Mouse (Mus musculus) ES-CJ7 (cell line): Measurements from ENCODE around the gene Ggcx.
"Not testable (repeated sequence)": the region's sequence is repeated elsewhere in the genome, so short reads cannot be mapped to it uniquely, and the experiment has no call there.

Source experiments
- DNase-seq: peaks from one replicate; pipeline ENCODE4 v3.0.0; 2011; ENCODE audit warnings: low read depth, low spot score

The Ggcx gene

GRCm38 (mm10) chr6:72428036-72428435, 13.9 kb downstream of the Ggcx start:
- DNase-seq = peak; percentile 80

- peak; percentile 41 for DNase-seq
Observed at GRCm38 (mm10) chr6:72429061-72429842, 15.1 kb downstream of the Ggcx start.

DNA sequence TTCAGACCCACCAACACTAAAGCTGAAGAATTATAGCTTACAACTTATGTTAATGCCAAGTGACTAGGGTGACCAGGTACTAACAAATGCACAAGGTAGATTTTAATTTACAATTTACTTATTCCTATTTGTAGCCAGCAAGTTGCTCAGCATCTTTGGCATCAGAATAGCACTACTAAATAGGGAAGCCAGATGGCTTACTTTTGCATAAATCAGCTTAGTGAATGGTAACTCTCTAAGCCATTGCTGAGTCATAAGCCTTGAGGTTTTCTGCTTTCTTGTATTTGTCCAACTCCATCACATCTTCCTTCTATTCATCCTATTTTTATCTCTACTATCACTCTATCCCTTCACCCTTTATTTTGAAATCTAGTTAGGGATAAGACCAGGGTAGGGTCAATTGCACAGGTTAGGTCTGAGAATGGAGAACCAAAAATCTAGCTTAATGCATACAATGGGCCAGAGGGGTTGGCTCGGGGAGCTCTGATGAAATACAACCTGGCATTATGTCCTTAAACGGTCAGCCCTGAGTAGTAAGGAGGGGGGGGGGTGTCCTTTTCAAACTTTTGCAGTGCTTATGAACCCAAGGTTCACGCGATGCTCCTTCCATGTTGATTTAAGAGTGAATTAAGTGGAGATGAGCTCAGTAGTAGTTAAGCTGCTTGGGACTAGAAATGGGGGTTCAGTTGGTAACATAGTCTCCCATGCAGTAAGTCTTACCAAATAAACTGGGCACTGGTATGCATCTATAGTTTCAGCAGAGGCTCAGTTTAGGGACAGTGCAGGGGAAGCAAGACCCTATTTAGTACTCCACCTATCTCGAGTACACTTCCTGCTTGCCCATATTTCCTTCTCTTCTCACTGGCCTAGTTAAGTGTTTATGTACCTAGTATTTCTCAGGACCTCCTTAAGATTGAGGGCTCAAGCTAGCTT, 17.1 kb downstream of the Ggcx start:
- DNase-seq = peak; percentile 57

GRCm38 (mm10) chr6:72432153-72432552, 18.0 kb downstream of the Ggcx start:
- no peak for DNase-seq

GRCm38 (mm10) chr6:72438226-72438625, 24.1 kb downstream of the Ggcx start:
- peak; percentile 73 for DNase-seq

- peak; percentile 90 for DNase-seq
Observed at GRCm38 (mm10) chr6:72438862-72439354, 24.8 kb downstream of the Ggcx start.

- DNase-seq = peak; percentile 96
Observed at GRCm38 (mm10) chr6:72439355-72440185, 25.5 kb downstream of the Ggcx start, which contains the start of gene Mat2a. Mat2a (minus strand) TSS chr6:72439558.

DNA sequence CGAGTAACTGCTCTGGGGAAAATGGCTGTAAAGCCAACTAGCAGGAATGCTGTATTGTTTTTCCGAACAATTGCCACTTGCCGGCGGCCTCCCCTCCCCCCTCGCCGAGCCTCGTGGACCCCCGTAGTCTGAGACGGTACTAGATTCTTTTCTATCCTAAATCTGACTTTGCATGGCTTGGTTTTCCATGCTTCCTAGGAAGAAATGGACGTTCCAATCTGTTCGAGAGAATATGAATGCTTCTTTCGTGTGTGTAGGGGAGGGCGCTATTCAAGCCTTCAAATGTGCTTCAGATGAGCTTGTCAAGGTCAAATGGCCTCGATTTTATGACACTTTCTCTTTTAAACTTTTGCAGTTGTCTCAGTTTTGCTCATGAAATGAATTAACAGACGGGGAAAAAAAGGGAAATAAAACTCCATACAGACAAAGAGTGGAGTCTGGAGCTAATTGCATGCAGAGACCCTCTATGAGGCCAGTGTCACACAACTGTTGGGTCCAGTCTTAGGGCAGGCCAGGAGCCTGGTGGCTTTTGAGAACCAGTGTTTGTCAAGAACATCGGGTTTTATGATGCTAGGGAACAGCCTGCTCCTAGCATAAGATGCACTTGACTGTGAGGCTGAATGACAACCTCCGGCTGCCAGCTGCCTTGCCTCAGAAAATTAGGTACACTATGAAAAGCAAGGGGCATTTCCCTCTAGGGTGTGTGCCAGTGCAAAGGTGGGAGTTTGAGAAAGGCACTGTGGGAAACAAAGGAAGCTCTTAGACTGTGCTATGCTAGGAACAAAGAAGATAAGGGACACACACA, 26.3 kb downstream of the Ggcx start:
- DNase-seq = peak; percentile 33

DNA sequence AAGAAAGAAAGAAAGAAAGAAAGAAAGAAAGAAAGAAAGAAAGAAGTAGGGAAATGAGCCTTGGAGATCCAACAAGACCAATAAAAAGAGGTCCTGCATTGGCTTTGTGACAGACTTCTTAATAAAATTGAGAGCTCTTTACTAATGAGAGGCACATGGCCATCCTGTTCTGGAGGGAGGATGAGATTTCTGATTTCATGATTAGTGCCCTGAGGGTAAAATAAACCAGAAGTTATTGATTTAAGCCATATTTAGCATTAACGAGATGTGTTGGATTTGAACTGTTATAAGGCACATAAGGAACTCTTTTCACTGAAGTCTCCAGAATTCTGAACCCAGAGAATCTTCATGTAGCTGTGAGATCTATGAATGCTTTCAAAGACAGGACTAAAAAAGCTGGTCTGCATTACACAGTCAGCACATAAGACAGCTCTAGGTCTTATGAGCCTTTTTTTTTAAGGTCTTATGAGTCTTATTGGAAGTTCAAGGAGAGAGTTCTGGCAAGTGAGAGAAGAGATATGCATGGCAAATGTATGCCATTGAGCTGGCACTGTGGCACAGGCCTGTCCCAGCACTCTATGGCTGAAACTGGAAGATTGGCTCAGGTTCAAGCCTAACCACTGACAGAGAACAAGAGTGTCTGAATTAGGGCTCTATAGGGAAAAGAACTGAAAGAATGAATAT, 29.0 kb downstream of the Ggcx start:
- no peak for DNase-seq

GRCm38 (mm10) chr6:72445011-72445410, 30.9 kb downstream of the Ggcx start:
- DNase-seq = no peak

DNA sequence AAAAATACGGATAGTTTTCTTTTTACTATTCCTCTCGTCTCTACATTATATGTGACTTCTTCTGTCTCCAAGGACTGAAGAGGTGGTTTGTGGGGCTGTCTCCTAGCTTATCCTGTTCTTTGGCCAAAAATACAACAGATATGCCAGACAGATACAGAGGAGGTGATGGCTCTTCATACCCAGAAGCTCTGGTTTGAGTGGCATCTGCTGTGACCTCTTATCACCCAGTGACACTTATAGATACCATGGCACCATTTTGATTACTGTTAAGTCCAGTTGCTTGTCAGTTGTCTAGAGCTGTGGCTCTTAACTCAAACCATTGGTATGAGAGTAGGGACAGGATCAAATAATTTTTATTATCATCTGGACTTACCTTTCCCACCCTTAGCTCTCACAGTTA, 33.4 kb downstream of the Ggcx start:
- no peak for DNase-seq

GRCm38 (mm10) chr6:72451778-72452177, 37.7 kb downstream of the Ggcx start:
- not testable (repeated sequence) for DNase-seq

GRCm38 (mm10) chr6:72452329-72452728, 38.2 kb downstream of the Ggcx start:
- DNase-seq = peak; percentile 84

DNA sequence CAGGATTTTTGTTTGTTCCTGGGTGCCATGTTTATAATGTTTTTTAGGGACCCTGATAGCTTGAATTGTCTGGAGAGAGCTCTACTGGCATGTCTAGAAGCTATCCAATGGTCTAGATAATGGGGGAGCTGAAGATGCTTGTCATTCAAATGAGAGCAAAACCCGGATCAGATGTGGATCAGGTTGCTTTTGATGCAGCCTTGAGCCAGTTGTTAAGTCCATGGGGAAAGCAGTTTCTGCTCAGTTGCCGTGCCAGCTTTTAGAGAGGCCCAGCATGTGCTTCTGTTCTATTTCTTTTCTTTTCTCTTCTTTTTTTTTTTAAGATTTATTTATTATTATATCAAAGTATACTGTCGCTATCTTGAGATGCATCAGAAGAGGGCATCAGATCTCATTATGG, 39.5 kb downstream of the Ggcx start:
- peak; percentile 52 for DNase-seq

DNA sequence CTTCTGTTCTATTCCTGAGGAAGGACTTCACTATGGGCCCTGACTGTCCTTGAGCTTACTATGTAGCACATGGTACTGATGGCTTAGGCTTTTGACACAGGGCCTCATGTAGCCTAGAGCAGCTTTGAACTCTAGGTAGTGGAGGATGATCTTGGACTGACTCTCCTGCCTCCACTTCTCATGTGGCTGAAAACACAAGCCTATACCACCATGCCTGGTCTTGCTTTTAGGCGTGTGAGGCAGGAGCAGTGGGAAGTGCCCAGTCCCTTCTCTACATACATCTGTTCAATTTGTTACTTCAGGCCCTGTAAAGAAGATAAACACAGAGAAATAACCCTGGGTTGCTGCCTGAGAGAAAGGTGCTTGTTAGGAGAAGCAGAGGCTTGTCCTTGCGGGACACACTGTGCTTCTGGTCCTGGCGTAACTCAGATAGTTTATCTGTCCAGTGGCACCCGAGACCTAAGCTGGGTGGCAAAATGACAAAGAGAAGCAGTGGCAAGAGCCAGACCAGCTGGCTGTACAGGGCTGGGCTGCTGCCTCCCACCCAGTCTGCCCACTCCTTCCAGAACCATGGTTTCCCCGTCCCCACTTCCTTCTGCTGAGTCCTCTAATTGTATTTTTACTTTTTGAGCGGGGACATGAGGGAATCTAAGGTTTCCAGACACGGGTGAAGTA, 40.1 kb downstream of the Ggcx start:
- no peak for DNase-seq

DNA sequence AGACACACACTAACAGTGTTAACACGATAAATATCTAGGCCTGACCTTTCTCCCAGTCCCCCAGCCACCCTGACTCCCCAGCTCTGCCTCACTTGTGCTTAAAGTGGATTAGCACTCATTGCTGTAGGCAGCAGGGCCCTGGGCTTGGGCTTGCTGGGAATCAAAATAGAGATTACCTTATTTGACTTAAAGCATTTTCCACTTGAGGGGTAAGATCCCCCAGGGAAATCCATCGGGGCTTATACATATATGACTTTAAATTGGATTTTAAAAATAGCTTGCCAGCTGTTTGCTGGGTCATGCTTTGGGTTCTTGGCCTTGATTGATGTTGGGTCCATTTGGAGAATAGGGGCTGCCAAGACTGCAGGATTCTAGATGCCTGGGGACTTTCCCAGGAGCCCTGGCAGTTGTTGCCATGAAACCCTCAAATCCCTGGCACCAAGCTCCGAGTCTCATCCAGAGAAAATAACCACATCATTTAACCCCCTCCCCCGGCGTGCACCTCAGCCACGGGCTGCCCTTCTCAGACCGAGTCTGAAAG, 40.8 kb downstream of the Ggcx start:
- no peak for DNase-seq

DNA sequence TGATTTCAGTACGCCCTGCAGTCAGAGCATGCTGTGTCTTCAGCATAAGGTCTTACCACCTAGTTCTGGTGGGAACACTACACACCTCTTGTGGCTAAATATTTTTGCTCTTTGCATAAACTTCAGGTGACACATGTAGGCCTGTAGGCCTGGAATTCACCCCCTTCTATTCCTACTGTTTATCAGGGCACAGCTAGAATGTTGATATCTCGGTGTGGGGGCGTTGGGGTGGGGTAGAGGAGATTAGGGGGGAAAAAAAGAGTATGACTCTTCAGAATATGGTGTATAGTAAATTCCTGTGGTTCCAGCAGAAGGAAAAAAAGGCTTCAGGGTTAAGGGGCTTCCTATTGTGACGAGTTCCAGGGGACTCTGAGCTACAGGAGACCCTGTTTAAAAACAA, 42.5 kb downstream of the Ggcx start:
- DNase-seq = no peak

DNA sequence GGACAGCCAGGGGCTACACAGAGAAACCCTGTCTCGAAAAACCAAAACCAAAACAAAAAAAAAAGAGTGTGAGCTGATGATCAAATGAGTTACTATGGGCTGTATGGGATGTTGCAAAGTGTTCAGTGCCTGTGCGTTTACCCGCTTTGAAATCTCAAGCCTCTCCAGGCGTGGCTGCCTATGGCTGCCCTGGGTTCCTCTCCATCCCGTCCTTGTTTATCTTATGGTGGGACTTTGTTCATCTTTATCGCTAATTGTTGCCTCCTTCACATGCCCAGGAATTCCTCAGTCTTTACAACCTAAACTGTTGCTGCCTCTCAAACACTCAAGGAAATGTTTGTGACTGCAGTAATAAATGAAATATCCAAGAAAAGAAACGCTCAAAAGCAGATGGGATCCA, 44.3 kb downstream of the Ggcx start:
- DNase-seq = no peak

DNA sequence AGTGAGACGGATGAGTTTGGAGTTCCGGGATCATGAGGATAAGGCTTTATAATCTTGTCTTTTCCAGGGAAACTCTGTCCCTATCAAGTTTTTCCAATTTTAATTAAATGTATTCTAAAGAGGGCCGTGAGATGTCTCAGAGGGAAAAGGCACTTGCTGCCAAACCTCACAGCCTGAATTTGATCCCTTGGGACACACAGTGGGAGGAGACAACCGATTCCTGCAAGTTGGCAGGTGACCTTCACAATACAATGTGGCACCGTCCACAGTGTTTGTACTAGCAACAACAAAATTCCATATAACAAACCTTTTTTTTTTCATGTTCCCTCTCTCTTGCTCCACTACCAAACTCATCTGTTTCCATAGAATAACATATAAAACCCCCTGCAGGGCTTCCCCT, 44.8 kb downstream of the Ggcx start:
- no peak for DNase-seq
